Mouse (Mus musculus) right cerebral cortex, adult 2 months (tissue): Measurements from ENCODE around the gene Dnah1.
A peak's percentile ranks its signal among the peaks of the same experiment; 100 is the strongest.

ENCODE experiments used
- DNase-seq, 2 experiments: peaks; one replicate each; pipeline ENCODE4 v3.0.0; 2021 to 2022; ENCODE audit warnings: low spot score in 2 of 2

The Dnah1 gene

DNA sequence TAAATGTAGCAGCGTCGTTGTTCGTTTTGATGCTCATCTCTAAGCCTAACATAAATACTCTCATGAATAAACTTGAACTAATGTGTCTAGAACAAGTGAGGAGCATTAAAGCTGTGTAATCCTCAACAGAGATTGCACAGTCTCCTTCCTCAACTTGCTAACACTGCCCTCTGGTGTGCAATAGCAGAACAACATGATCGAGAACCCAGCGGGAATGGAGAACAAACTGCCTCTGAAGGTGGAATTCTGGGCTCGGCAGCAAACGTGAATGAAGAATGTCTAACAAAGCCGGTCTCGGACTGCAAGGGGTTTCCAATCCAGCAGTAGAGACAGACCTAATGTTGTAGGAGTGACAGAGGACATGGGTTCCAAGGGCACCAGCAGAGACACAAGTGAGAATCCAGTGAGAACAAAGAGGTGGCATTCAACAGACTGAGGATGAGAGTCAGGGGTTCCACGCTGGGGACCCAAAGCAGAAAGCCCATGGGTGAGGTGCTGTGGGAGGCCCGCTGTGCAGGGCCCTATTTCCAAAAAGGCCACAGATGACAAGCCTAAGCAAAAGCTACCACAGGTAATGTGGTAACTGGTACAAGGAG lies 89.6 kb downstream of the Dnah1 start:
- DNase-seq: peak; percentile 88 to 93

DNA sequence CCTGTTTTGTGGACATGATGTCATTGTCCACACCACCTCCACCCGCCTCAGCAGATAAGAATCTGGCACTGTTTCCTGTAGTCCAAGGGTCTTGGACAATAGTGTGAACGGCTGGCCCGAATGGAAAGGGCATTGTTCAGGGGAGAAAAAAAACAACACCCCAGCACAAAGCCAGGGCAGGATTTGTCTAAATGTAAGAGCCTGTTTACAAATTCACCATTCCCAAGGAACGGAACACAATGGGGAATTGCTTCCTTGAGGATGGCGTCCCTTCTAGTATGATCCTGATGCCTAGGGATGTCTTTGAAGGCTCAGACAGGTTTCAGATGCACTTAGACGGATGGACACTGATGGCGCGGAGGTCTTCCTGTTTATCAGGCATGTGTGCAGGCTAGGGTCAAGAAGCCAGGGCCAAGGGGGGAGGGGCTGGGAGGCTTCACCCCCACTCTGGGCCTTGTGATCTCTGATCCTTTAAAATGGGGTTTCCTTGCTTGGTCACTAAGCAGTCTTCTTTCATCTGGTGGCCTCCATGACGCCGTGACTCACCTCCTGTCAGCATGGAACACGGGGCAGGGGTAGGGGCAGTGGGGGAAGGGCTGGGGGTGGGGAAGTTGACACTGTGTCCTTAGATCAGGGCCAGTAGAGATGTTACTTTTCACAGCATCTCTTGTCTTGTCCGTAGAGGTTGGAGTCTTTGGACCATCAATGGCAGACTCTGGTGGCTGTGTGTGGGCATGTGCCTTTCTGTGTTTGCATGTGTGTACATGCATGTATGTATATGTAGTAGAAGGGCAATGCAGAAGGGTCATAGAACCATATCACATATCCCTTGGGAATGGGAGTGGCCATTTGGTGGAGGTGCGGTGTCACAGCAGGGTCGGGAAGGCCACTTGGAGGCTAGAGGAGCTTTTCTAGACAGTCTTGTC lies 90.4 kb downstream of the Dnah1 start:
- no peak for DNase-seq

DNA sequence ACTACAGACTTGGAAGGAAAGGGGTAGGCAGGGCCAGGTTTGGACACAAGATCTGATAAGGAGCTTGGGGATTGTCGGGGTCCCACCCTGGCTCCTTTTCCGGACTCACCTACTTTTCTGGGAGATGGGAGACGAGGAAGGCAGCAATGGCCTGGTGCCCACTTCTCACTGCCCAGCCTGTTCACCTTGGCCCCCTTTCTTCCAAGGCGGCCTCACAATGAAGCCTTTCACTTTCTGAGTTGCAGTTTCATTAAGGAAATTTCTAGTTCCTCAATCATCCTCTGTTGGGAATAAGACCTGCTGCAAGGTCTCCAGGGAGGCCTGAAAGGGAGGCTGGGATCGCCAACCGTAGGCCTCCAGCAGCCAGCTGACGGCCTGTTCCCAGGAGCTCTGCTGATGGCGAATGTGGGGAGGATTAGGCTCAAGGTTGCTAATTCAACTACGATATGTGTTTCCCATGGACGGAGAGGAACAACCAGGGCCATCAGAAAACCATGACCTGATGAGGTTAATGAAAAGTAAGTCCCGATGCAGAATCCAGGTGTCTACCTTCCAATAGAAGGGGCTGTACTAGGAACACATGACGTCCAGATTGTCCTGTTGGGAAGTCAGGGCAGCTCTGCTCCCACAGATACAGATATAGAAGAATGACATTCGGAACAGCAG lies 91.2 kb downstream of the Dnah1 start:
- DNase-seq: no peak

DNA sequence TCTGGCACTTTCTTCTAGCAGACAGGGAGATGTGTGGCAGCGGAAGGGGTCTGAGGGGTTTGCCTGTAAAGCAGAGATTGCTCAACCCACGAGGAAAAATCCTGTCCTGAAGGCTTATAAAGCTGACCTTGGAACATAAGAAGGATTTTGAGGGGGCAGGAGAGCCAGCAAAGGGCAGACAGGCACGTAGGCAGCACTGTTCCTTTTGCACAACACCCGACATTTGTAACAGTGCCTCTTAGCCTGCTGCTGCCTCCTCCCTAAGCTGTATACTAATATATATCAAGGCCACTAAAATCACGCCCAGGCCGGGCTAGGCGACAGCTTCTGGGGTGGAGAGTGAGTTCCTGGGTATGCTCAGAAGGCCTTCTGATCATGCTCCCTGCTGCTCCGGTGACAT lies 93.3 kb downstream of the Dnah1 start:
- DNase-seq: no peak

DNA sequence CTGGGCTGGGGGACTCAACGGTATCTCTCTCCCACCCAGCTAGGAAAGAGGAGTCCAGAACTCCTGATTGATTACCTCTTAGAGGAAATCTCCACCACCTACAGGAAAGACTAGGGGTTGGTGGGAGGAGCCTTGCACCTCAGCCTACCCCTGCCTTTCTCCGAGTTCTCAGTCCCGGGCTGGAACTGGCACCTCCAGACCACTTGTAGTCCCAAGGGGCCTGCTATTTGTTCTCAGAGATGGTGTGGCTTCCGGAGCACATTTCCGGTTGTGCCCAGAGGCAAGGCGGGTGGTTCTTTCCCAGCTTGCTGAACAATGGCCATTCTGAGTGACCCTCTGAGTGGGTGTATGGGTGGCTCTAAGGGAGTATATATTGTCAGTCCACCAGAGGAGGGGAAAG lies 95.5 kb downstream of the Dnah1 start:
- DNase-seq: no peak

DNA sequence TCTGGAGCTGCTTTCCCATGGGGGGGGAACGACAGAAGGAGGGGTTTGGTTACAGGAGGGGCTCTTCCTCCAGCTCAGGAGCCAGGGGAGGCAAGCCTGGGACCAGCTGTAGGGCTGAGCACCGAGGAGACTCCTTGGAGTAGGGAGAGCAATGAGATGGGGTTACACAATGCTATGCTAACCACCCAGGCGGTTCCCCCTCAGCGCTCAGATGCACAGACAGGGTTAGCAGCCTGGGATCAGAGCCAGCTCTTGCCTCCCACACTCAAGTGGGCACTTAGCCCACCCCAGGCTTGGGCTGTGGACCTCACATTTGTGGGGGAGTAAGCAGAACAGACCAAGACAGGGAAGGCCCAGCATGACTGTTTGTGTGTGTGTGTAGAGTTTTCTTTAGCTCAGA lies 96.7 kb downstream of the Dnah1 start:
- DNase-seq: peak; percentile 52 to 59

DNA sequence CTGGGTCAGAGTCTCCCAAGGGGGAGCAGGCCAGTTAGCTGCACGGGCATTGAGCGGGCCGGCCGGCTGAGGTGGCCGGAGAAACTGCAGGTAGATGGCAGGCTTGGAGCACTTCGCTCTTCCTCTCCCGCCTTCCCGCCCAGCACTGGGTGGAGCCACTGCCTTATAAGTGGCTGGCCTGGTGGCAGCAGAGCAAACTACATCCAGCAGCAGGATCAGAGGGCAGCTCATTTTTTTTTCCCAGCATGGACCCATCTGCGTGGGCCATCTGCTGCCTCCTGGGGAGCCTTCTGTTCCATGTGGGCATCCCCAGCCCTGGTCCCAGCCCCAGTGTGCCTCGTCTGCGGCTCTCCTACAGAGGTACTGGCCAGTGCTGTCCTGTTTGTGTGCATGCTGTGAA lies 106.0 kb downstream of the Dnah1 start, which contains the start of gene Sema3g:
TSS of gene Sema3g (plus strand) at position 195 of the 400 bp plus-strand sequence.
- no peak for DNase-seq

DNA sequence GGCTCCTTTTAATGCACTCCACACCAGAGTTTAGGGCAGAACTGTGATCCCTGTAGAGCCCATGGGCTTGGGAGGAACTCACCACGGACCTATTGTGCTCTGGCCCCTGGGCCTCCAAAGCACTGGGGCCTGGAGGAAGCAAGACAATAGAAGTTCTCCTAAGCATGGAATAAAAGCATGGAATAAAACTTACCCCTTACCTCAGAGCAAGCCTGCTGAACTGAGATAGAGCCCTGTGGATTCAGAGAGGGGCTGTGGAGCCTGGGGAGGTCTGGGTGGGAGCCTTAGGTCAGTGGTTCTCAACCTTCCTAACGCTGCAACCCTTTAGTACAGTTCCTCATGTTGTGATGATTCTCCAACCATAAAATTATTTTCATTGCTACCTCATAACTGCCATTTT lies 106.8 kb downstream of the Dnah1 start, which contains the start of gene Nisch:
TSS of gene Nisch (minus strand) at position 101 of the 400 bp plus-strand sequence.
- no peak for DNase-seq

DNA sequence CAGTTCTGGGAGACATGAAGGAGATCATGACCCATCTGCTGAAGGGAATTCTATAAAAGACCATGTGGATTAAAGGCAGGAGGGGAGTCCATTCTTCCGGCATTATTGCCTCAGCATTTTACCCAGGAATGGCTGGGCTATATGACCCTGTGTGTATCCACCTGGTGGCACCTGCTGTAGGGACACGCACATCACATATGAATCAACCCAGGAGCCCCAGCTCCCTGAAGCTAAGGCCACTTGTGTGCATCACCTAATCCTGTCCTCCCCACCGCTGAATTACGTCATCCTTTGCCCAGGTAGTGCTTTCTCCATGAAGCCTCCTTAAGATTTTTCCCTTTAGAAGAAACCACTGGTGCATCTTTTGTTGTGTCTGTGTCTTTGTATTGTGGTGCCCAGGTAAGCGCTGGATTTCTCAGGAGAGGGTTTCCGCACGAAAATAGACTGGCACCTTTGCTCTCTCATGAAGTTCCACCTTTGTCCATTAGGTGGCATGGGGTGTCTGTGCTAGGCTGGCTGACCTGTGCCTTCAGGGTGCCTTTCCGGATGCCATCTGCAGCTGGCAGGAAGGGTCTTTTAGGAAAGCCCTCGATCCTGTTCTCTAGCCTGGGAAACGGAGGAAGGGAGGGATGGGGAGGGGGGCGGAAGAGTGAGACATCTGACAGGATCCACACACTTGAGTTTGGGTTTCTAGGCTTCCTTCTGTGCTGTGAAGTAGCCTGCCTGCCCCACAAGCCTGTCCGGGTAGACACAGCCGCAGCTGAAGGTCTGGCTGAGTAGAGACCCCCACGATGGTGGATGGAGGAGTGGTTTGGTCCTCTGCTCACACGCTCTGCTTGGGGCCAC lies 108.3 kb downstream of the Dnah1 start:
- DNase-seq: peak; percentile 56 to 70

DNA sequence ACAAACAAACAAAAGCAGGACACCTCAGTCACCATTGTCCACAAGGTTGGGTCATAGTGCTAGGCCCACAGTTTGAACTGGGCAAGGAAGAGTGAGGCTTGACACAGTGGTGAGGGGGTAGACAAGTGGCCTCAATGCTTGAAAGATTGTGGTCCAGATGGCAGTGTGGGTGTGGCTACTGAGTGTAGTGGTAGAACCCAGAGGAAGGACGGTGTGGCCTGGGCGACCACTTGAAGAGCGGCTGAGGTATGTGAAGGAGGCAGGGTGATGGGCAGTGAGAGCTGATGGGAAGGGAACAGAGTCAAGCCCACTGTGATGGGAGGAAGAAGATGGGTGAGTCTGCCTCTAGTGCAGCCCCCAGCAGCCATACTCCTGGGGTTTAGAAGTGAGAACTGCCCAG lies 109.0 kb downstream of the Dnah1 start:
- DNase-seq: no peak

DNA sequence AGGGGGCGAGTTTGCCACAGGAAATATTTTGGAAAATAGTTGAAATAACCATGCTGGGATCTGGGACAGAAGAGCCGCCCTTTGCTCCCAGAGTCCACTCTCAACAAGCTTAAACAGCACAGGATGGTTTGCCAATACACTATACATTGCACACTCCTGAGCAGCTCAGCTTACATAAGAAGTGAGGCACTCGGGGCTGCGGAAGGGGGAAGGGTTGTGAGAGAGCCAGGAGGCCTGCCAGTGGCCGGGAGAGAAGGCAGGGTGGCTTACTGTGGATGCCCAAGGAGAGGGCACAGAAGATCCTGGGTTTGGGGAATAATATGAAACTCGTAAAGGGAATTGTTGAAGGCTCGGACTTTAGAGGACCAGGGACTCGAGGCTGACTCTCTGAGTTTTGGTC lies 109.8 kb downstream of the Dnah1 start:
- no peak for DNase-seq

DNA sequence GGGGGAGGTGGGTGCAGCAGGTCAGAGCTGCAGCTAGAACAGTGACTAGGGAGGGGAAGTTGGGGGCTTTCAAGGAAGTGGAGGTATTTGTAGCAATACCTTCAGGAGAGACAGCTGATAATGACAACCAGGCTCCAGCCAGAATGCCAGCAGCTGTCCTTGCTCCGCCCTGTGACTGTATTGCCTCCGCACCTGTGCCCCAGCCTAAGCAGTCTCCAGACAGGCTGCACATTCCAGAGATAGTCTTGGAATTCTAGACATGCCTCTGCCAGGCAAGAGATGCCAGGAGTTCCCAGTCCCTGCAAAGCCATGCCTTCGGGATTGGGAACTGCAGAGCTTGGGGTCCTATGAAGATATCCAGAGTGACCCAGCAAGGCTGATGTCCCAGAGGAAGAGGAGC lies 111.2 kb downstream of the Dnah1 start:
- no peak for DNase-seq

DNA sequence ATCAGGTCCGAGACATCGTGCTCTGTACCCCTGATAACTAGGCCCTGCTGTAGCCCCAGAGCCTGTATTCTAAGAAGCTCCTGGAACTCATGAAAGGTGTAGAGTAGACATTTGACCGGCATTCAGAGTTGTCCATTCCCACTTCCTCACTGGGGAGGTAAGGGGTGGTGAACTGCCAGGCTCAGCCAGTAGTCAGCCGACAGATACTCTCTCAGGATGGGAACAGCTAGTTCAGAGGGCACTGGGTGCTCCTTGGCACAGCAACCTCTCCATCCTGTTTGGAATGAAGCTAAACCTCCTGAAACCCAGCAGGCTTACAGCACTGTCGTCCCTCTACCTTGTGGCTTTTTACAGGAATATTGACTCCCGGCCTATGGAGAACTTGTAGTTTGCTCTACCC lies 111.8 kb downstream of the Dnah1 start:
- no peak for DNase-seq
